Mouse (Mus musculus) layer of hippocampus, adult 2 months (tissue): ENCODE data around the gene Spata31d1c. TPM values are rescaled to one million over a fixed set of nuclear protein-coding genes. Genes with fewer than 3 reads are reported as not detected.

Source experiments
- DNase-seq, 2 experiments: peaks; one replicate each; pipeline ENCODE4 v3.0.0; 2022; ENCODE audit warnings: low spot score in 2 of 2
- H3K27ac ChIP-seq: fragments of 200-600 bp; 2 replicates; pipeline ENCODE4 v1.8.1; 2022
- H3K4me3 ChIP-seq: fragments of 200-600 bp; 2 replicates; pipeline ENCODE4 v1.8.1; 2022; ENCODE audit warnings: mild to moderate bottlenecking
- CTCF ChIP-seq: fragments of 200-600 bp; conservative IDR thresholded peaks from 2 replicates; pipeline ENCODE4 v1.8.1; 2022; ENCODE audit warnings: antibody characterized with exemption, mild to moderate bottlenecking, moderate library complexity
- long read RNA-seq, 2 experiments: library from polyadenylated mRNA; stranded (forward); transcript quantifications; one replicate each; pipeline ENCODE4 v2.0.0; 2021; ENCODE audit warnings: borderline mapping rate in 2 of 2
- total RNA-seq, 2 experiments: library from RNA; stranded (reverse); gene quantifications; 2 replicates each; pipeline ENCODE4 v1.2.3; 2021

The Spata31d1c gene
- total RNA-seq: not detected
- long read RNA-seq, experiment 1: 0 reads
- long read RNA-seq, experiment 2: 0 reads

DNA sequence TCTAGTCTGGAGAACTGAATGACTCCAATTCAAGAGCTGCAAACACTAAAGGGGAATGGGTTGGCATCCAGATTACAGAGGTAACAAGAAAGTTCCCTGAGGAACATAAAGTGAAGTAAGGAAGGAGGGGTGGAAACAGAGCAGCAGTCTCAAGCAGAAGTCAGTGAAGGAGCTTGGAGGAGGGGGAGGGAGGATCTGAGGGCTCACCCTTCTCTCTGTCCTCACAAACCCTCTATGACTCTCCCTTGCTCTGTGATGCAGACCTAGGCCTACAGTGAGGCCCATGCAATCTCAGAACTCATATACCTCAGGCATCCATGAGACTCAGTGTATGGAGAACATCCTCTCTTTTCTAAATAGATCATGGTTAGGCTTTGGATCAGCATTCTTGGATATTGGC lies at the start of gene Spata31d1c:
Gene Spata31d1c (plus strand): TSS at position 301 of the 400 bp plus-strand sequence.
- no peak within 1 kb of the TSS for H3K4me3 ChIP-seq
- DNase-seq: no peak
- no peak for TF ChIP-seq CTCF
- no peak within 1 kb of the TSS for H3K27ac ChIP-seq

DNA sequence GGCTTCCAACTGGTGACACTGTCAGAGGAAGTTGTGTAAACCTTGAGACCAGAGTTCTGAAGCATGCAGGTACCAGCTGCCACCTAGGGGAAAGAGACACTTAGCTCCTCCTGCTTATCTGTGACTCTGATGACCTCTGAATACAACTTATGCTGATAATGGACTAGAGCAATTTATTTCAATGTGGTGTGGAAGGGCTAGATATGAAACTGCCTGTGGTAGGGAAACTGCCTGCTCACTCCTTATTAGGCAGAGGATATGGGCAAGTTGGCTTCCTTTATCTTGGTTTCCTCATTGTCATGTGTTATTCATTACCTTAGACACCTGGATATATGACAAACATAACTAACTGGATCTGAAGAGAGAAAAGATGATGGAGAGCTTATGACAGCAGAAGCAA lies 44.0 kb upstream of the Spata31d1c start:
- Histone ChIP-seq H3K4me3 (no peak overlapping the region), H3K27ac (no peak overlapping the region)
- DNase-seq: no peak
- no peak for TF ChIP-seq CTCF

DNA sequence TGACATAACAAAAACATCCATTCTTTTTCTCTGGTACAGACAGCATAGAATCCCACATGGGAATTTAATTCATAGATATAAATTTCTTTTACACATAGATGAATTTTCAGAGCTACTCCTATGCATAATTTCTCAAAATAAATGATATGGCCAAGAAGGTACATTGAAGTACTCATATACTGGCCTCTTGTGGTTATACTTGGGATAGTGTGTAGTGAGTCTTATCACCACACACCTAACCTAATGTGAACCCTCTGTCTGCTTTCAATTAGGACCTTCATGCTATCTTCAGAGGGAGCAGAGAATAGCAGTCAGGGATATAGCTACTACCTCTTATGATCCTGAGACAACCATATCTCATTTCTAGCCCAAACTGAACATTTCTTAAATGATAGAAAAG lies 27.4 kb upstream of the Spata31d1c start:
- DNase-seq: no peak
- no peak overlapping the region for H3K4me3 ChIP-seq
- TF ChIP-seq CTCF: peak; percentile 57
- no peak overlapping the region for H3K27ac ChIP-seq

DNA sequence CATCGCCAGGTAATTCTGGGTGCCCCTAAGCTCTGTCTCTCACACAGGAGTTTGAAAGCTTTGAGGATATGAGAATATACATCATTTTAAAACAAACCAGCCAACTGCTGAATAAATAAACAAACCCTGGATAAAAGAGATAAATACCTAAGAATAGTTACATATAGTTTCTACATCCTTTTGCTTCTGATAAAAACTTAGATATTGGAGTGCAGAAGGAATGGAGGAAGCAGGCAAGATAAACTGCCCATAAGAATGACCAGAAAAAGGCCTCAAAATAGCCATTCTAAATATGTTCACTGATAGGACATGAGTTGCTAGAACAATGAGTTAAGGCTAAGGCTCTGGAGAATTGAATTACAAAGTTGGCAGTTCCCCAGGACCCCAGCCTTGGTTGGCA lies 26.1 kb upstream of the Spata31d1c start:
- TF ChIP-seq CTCF: no peak
- Histone ChIP-seq H3K27ac (no peak overlapping the region), H3K4me3 (no peak overlapping the region)
- no peak for DNase-seq

GRCm38 (mm10) chr13:65007971-65008370 lies 24.9 kb upstream of the Spata31d1c start:
- no peak for TF ChIP-seq CTCF
- Histone ChIP-seq H3K27ac (no peak overlapping the region), H3K4me3 (no peak overlapping the region)
- DNase-seq: no peak

GRCm38 (mm10) chr13:65011052-65011738 lies 21.7 kb upstream of the Spata31d1c start:
- Histone ChIP-seq H3K27ac (no peak overlapping the region), H3K4me3 (no peak overlapping the region)
- no peak for TF ChIP-seq CTCF
- DNase-seq: no peak

GRCm38 (mm10) chr13:65035057-65035456 lies 2.2 kb downstream of the Spata31d1c start:
- Histone ChIP-seq H3K4me3 (no peak overlapping the region), H3K27ac (no peak overlapping the region)
- DNase-seq: peak in 1 of 2 experiments; percentile 11
- TF ChIP-seq CTCF: peak; percentile 73

DNA sequence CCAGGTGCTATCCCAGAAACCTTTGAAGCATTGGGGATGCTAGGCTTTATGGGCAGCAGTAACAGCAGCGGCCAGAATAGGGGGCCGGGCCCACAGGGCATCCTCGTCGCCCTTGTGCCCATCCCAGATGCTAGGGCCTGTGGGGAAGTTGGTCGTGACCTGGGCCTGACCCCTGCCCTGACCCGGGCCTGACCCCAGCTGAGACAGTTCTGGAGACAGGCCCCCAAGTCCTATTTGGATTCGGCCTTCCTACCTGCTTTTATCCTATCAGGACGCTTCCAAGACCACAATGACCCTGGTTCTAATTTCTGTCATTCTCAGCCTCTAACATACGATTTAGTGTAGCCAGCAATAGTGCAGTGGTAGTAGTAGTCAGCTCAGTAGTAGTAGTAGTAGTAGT lies 19.8 kb downstream of the Spata31d1c start, which contains the start of gene Prss47:
Gene Prss47 (minus strand): TSS at position 101 of the 400 bp plus-strand sequence.
- no peak within 1 kb of the TSS for H3K4me3 ChIP-seq
- TF ChIP-seq CTCF: no peak
- DNase-seq: no peak
- H3K27ac ChIP-seq: no peak within 1 kb of the TSS

DNA sequence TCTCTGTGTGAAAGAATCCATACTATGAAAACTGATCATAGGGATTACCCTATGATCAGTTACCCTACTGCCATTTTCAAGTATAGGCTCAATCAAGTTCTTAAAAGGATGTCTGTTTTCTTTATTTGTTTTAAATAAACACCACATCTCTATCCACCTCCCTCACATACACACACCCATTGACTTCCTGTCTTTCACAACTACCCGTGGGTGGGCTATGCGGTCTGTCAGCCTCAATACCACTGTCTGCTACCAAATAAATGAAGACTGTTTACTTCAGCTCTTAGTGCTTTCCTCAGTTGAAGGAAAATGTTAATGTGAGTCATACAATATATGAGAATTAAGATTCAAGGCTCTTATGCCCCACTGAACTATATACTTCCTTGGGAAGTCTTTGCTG lies 37.1 kb downstream of the Spata31d1c start:
- no peak overlapping the region for H3K4me3 ChIP-seq
- no peak for TF ChIP-seq CTCF
- no peak overlapping the region for H3K27ac ChIP-seq
- no peak for DNase-seq

Other genes with a start within 250 kb of the Spata31d1c start
- gene Cntnap3, start 129.1 kb upstream of the Spata31d1c start, total RNA-seq: 1 to 10 TPM; 3.5 to 3.6 TPM
- gene Spata31, start 115.7 kb upstream of the Spata31d1c start, total RNA-seq: not detected
- gene Prss47, start 19.7 kb downstream of the Spata31d1c start, total RNA-seq: not detected
- gene Mfsd14b, start 79.9 kb downstream of the Spata31d1c start, total RNA-seq: 10 to 100 TPM; 39.8 to 41.4 TPM
- not detected for gene Olfr465-ps1, start 105.0 kb downstream of the Spata31d1c start, total RNA-seq
- not detected for gene Olfr466, start 117.2 kb downstream of the Spata31d1c start, total RNA-seq
- under 1 TPM in 1 of 2 experiments, not detected in 1; 0.26 TPM for gene Nlrp4f, start 172.9 kb downstream of the Spata31d1c start, total RNA-seq
- gene Gm10775, start 226.5 kb downstream of the Spata31d1c start, total RNA-seq: under 1 TPM; 0.31 to 0.49 TPM
- gene Zfp369, start 245.8 kb downstream of the Spata31d1c start, total RNA-seq: 10 to 100 TPM; 66.5 to 68.5 TPM